Mouse (Mus musculus) spleen, adult 2 months (tissue): Measurements from ENCODE around the gene Ube2l3.

Source experiments
- CTCF ChIP-seq: fragments of 200-500 bp; IDR thresholded peaks from 2 replicates; pipeline ENCODE4 v1.5.1; 2011; ENCODE audit warnings: mild to moderate bottlenecking, inconsistent platforms; ENCODE audit not compliant: insufficient read depth, insufficient read length, insufficient replicate concordance; ENCODE audit errors: extremely low read depth
- POLR2A ChIP-seq: fragments of 200-500 bp; IDR thresholded peaks from 2 replicates; pipeline ENCODE4 v1.6.1; 2011; ENCODE audit warnings: low read depth, low read length, inconsistent platforms

DNA sequence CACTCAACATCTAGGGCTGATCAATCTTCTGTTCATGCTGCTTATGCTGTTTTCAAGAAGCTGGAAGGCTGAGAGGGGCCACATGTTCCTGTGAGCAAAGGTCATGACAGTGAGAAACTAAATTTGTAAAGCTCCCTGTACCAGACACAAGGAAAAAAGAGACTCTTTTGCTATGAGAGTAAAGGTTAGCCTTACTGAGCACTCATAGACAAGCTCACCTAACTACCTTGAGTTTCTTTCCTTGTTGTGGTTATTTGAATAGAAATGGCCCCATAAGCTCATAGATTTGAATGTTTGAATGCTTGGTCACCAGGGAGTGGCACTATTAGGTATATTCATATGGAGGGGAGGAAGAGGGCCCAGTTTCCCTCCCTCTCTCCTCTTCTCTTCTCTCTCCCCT is 35.3 kb downstream of the Ube2l3 start:
- TF ChIP-seq POLR2A, result no peak
- TF ChIP-seq CTCF, result no peak
